Mouse (Mus musculus) heart, embryonic 10.5 days (tissue): ENCODE results near the gene Tmod4. TPM values are rescaled to one million over a fixed set of nuclear protein-coding genes. Genes with fewer than 3 reads are reported as not detected.

Source experiments
- DNase-seq: peaks from one replicate; pipeline ENCODE4 v3.0.0-alpha.2; 2017; ENCODE audit warnings: low spot score
- H3K27ac ChIP-seq: fragments of 300-500 bp; sonication (generic); 2 replicates; pipeline ENCODE4 v1.5.1; 2016; ENCODE audit warnings: mild to moderate bottlenecking
- H3K27me3 ChIP-seq: fragments of 300-500 bp; sonication (generic); 2 replicates; pipeline ENCODE4 v1.6.1; 2016; ENCODE audit warnings: mild to moderate bottlenecking; ENCODE audit not compliant: poor library complexity, insufficient read depth, severe bottlenecking
- H3K36me3 ChIP-seq: fragments of 300-500 bp; sonication (generic); 2 replicates; pipeline ENCODE4 v1.6.1; 2016; ENCODE audit warnings: mild to moderate bottlenecking, moderate library complexity
- H3K4me1 ChIP-seq: fragments of 300-500 bp; sonication (generic); 2 replicates; pipeline ENCODE4 v1.6.1; 2016; ENCODE audit warnings: mild to moderate bottlenecking
- H3K4me3 ChIP-seq: fragments of 300-500 bp; sonication (generic); 2 replicates; pipeline ENCODE4 v1.5.1; 2016; ENCODE audit warnings: mild to moderate bottlenecking, moderate library complexity
- H3K9me3 ChIP-seq: fragments of 300-500 bp; sonication (generic); 2 replicates; pipeline ENCODE4 v1.6.1; 2016; ENCODE audit warnings: mild to moderate bottlenecking, moderate library complexity
- WGBS: fragments of 180-500 bp; shearing (Covaris S2); methylation state at CpG from one replicate; pipeline ENCODE4 v1.1.7; 2016; 5-methylcytosine and 5-hydroxymethylcytosine counted together
- microRNA-seq: library from miRNA; unstranded; fragments of <30 nt; microRNA quantifications from one replicate; pipeline ENCODE4, GENCODE M21; 2017
- polyA plus RNA-seq: library from polyadenylated mRNA; unstranded; fragments of >200 nt; fragmentation: Nextera tagmentation; extraction: Ambion mirVana; gene quantifications from 2 replicates; pipeline ENCODE4 v1.2.1, GENCODE M21; 2016

The Tmod4 gene
- polyA plus RNA-seq, 1 experiment from 2014 or later: 0.90 TPM

- 76% methylated on average over 5 of the region's 5 CpGs for WGBS
- H3K4me1 ChIP-seq: peaks cover 44% of the 10 kb centered on the region
- H3K9me3 ChIP-seq: no peaks in the 10 kb centered on the region
- H3K36me3 ChIP-seq: peaks cover 27% of the 10 kb centered on the region
- H3K27ac ChIP-seq: no peak overlapping the region
- H3K4me3 ChIP-seq: no peak overlapping the region
- DNase-seq: no peak
- H3K27me3 ChIP-seq: peaks cover 39% of the 10 kb centered on the region
Observed at GRCm38 (mm10) chr3:95164256-95164550, 39.9 kb downstream of the Tmod4 start.

GRCm38 (mm10) chr3:95164840-95165239 lies 40.6 kb downstream of the Tmod4 start:
- no peak for DNase-seq
- Histone ChIP-seq H3K4me1 (peaks cover 40% of the 10 kb centered on the region), H3K27me3 (peaks cover 45% of the 10 kb centered on the region), H3K4me3 (no peak overlapping the region), H3K36me3 (peaks cover 33% of the 10 kb centered on the region), H3K9me3 (no peaks in the 10 kb centered on the region), H3K27ac (no peak overlapping the region)
- 69% methylated on average over 5 of the region's 5 CpGs for WGBS

GRCm38 (mm10) chr3:95169996-95170395 lies 45.7 kb downstream of the Tmod4 start:
- H3K4me1 ChIP-seq: peaks cover 21% of the 10 kb centered on the region
- peaks cover 62% of the 10 kb centered on the region for H3K36me3 ChIP-seq
- no peak overlapping the region for H3K4me3 ChIP-seq
- H3K27ac ChIP-seq: no peak overlapping the region
- no peak for DNase-seq
- no peaks in the 10 kb centered on the region for H3K9me3 ChIP-seq
- H3K27me3 ChIP-seq: peaks cover 74% of the 10 kb centered on the region
- 83% methylated on average over 10 of the region's 10 CpGs for WGBS

- Histone ChIP-seq H3K27ac (no peak overlapping the region), H3K27me3 (peaks cover 77% of the 10 kb centered on the region), H3K36me3 (peaks cover 57% of the 10 kb centered on the region), H3K9me3 (no peaks in the 10 kb centered on the region), H3K4me1 (peaks cover 21% of the 10 kb centered on the region), H3K4me3 (no peak overlapping the region)
- DNase-seq: no peak
- WGBS: 84% methylated on average over 6 of the region's 6 CpGs
Observed at GRCm38 (mm10) chr3:95171105-95171504, 46.8 kb downstream of the Tmod4 start.

GRCm38 (mm10) chr3:95172526-95173255 lies 48.4 kb downstream of the Tmod4 start:
- no peak for DNase-seq
- Histone ChIP-seq H3K4me3 (peak overlapping the region; percentile 58), H3K36me3 (peaks cover 49% of the 10 kb centered on the region), H3K4me1 (peaks cover 21% of the 10 kb centered on the region), H3K9me3 (no peaks in the 10 kb centered on the region), H3K27me3 (peaks cover 73% of the 10 kb centered on the region), H3K27ac (peak overlapping the region; percentile 56)
- WGBS: 15% methylated on average over 84 of the region's 84 CpGs

GRCm38 (mm10) chr3:95173256-95173949 lies 49.1 kb downstream of the Tmod4 start:
- Histone ChIP-seq H3K36me3 (peaks cover 44% of the 10 kb centered on the region), H3K4me1 (peaks cover 21% of the 10 kb centered on the region), H3K9me3 (no peaks in the 10 kb centered on the region), H3K27ac (peak overlapping the region; percentile 56; the same call in 1 of the 2 replicates), H3K4me3 (peak overlapping the region; percentile 58), H3K27me3 (peaks cover 65% of the 10 kb centered on the region)
- no peak for DNase-seq
- WGBS: 2% methylated on average over 58 of the region's 58 CpGs

- H3K4me3 ChIP-seq: peak overlapping the region; percentile 58
- H3K27me3 ChIP-seq: peaks cover 58% of the 10 kb centered on the region
- no peaks in the 10 kb centered on the region for H3K9me3 ChIP-seq
- peak; percentile 92 for DNase-seq
- H3K27ac ChIP-seq: no peak overlapping the region
- under 1% methylated on average over 16 of the region's 16 CpGs for WGBS
- peaks cover 21% of the 10 kb centered on the region for H3K4me1 ChIP-seq
- H3K36me3 ChIP-seq: peaks cover 42% of the 10 kb centered on the region
Observed at GRCm38 (mm10) chr3:95174011-95174592, 49.8 kb downstream of the Tmod4 start.

- Histone ChIP-seq H3K9me3 (no peaks in the 10 kb centered on the region), H3K4me3 (no peak overlapping the region)
- WGBS: 63% methylated on average over 3 of the region's 3 CpGs
Observed at GRCm38 (mm10) chr3:95176500-95176899, 52.2 kb downstream of the Tmod4 start.

GRCm38 (mm10) chr3:95177583-95177982 lies 53.3 kb downstream of the Tmod4 start:
- no peaks in the 10 kb centered on the region for H3K9me3 ChIP-seq
- H3K27ac ChIP-seq: no peak overlapping the region
- H3K4me3 ChIP-seq: no peak overlapping the region
- WGBS: 65% methylated on average over 6 of the region's 6 CpGs
- H3K4me1 ChIP-seq: peaks cover 16% of the 10 kb centered on the region
- peaks cover 24% of the 10 kb centered on the region for H3K27me3 ChIP-seq
- peaks cover 13% of the 10 kb centered on the region; the same call in 1 of the 2 replicates for H3K36me3 ChIP-seq
- no peak for DNase-seq

More at GRCm38 (mm10) chr3:95176500-95176899, 52.2 kb downstream of the Tmod4 start:
- Histone ChIP-seq H3K27ac (no peak overlapping the region), H3K27me3 (peaks cover 35% of the 10 kb centered on the region), H3K4me1 (peaks cover 21% of the 10 kb centered on the region), H3K36me3 (peaks cover 23% of the 10 kb centered on the region; the same call in 1 of the 2 replicates)
- no peak for DNase-seq

Small RNA genes within 50 kb of the gene (microRNA-seq; reads per million reads assigned to microRNA genes)
- not detected for gene Mir8099-1

Other genes with a start within 250 kb of the Tmod4 start
- gene Psmb4, start 237.5 kb upstream of the Tmod4 start, polyA plus RNA-seq: 305 and 348 TPM in 2 replicates
- gene Selenbp1, start 191.4 kb upstream of the Tmod4 start, polyA plus RNA-seq: 30.5 and 35.8 TPM in 2 replicates
- 7.3 and 7.8 TPM in 2 replicates for gene Rfx5, start 170.4 kb upstream of the Tmod4 start, polyA plus RNA-seq
- 8.4 and 17.3 TPM in 2 replicates for gene Pi4kb, start 149.7 kb upstream of the Tmod4 start, polyA plus RNA-seq
- gene Zfp687, start 109.0 kb upstream of the Tmod4 start, polyA plus RNA-seq: 28.1 and 28.2 TPM in 2 replicates
- gene Psmd4, start 81.9 kb upstream of the Tmod4 start, polyA plus RNA-seq: 282 and 332 TPM in 2 replicates
- gene Pip5k1a, start 17.5 kb upstream of the Tmod4 start, polyA plus RNA-seq: 18.3 and 18.8 TPM in 2 replicates
- 124 and 172 TPM in 2 replicates for gene Vps72, start 13.5 kb upstream of the Tmod4 start, polyA plus RNA-seq
- 55.3 and 60.9 TPM in 2 replicates for gene Scnm1, start 9.5 kb downstream of the Tmod4 start, polyA plus RNA-seq
- 8.7 and 10.1 TPM in 2 replicates for gene Lysmd1, start 9.6 kb downstream of the Tmod4 start, polyA plus RNA-seq
- gene Tnfaip8l2, start 17.9 kb downstream of the Tmod4 start, polyA plus RNA-seq: 0.21 and 1.2 TPM in 2 replicates
- gene Sema6c, start 36.0 kb downstream of the Tmod4 start, polyA plus RNA-seq: 1.9 and 4.1 TPM in 2 replicates
- gene Gabpb2, start 93.4 kb downstream of the Tmod4 start, polyA plus RNA-seq: 8.7 and 8.8 TPM in 2 replicates
- gene Cdc42se1, start 104.3 kb downstream of the Tmod4 start, polyA plus RNA-seq: 59.8 and 74.9 TPM in 2 replicates
- gene Mllt11, start 107.7 kb downstream of the Tmod4 start, polyA plus RNA-seq: 10.7 and 11.1 TPM in 2 replicates
- 0.69 and 0.97 TPM in 2 replicates for gene Gm128, start 117.1 kb downstream of the Tmod4 start, polyA plus RNA-seq
- gene Bnipl, start 126.7 kb downstream of the Tmod4 start, polyA plus RNA-seq: 0.22 and 0.43 TPM in 2 replicates
- gene Mindy1, start 156.9 kb downstream of the Tmod4 start, polyA plus RNA-seq: 26.2 and 27.0 TPM in 2 replicates
- 30.7 and 31.1 TPM in 2 replicates for gene Prune1, start 157.6 kb downstream of the Tmod4 start, polyA plus RNA-seq
- gene Anxa9, start 182.7 kb downstream of the Tmod4 start, polyA plus RNA-seq: 1.6 and 2.5 TPM in 2 replicates
- gene Cers2, start 190.3 kb downstream of the Tmod4 start, polyA plus RNA-seq: 147 TPM in 2 replicates
- 33.0 and 42.8 TPM in 2 replicates for gene Setdb1, start 232.7 kb downstream of the Tmod4 start, polyA plus RNA-seq